Mouse (Mus musculus) activated CD4-positive, CD25-positive, alpha-beta regulatory T cell, adult 4 months (primary cell): ENCODE data around the gene Usp53. TPM values are rescaled to one million over a fixed set of nuclear protein-coding genes. Genes with fewer than 3 reads are reported as not detected.

Experiments
- polyA plus RNA-seq, 2 experiments: library from polyadenylated mRNA; unstranded; fragments of 100-300 nt; shearing (Covaris generic); gene quantifications; one replicate each; pipeline ENCODE4 v1.2.1; 2017

Gene Usp53
- polyA plus RNA-seq, 2 experiments from 2014 or later: 10.9 to 14.1 TPM

Other genes with a start within 250 kb of the Usp53 start
- not detected for gene Fabp2, start 89.4 kb downstream of the Usp53 start, polyA plus RNA-seq
- not detected for gene Gm10959, start 65.2 kb downstream of the Usp53 start, polyA plus RNA-seq
- gene 1810037I17Rik, start 60.3 kb downstream of the Usp53 start, polyA plus RNA-seq: 100 to 1,000 TPM in 1 of 2 experiments, 10 to 100 TPM in 1; 97.1 to 130 TPM
- gene Myoz2, start 50.5 kb upstream of the Usp53 start, polyA plus RNA-seq: not detected